Mouse (Mus musculus) liver, embryonic 15.5 days (tissue): Measurements from ENCODE around the gene Lcn2. TPM values are rescaled to one million over a fixed set of nuclear protein-coding genes. Genes with fewer than 3 reads are reported as not detected.
A peak's percentile ranks its signal among the peaks of the same experiment; 100 is the strongest.

Source experiments
- ATAC-seq: fragments of 200-750 bp; cut with Nextera tagmentation; 2 replicates; pipeline ENCODE4 v1.8.0; 2017; ENCODE audit warnings: moderate number of reproducible peaks, mild to moderate bottlenecking, moderate library complexity; ENCODE audit not compliant: insufficient read depth
- H3K27ac ChIP-seq: fragments of 300-500 bp; sonication (generic); replicated peaks from 2 replicates; pipeline ENCODE4 v1.5.1; 2015; ENCODE audit warnings: mild to moderate bottlenecking, inconsistent platforms
- H3K27me3 ChIP-seq: fragments of 300-500 bp; sonication (generic); 2 replicates; pipeline ENCODE4 v1.6.1; 2015; ENCODE audit warnings: mild to moderate bottlenecking, inconsistent platforms
- H3K36me3 ChIP-seq: fragments of 300-500 bp; sonication (generic); replicated peaks from 2 replicates; pipeline ENCODE4 v1.6.1; 2015; ENCODE audit warnings: moderate library complexity, mild to moderate bottlenecking, inconsistent platforms
- H3K4me1 ChIP-seq: fragments of 300-500 bp; sonication (generic); replicated peaks from 2 replicates; pipeline ENCODE4 v1.6.1; 2015; ENCODE audit warnings: inconsistent platforms
- H3K4me2 ChIP-seq: fragments of 300-500 bp; sonication (generic); 2 replicates; pipeline ENCODE4 v1.6.1; 2015; ENCODE audit warnings: moderate library complexity, mild to moderate bottlenecking, inconsistent platforms
- H3K4me3 ChIP-seq: fragments of 300-500 bp; sonication (generic); replicated peaks from 2 replicates; pipeline ENCODE4 v1.5.1; 2015; ENCODE audit warnings: mild to moderate bottlenecking, inconsistent platforms
- H3K9ac ChIP-seq: fragments of 300-500 bp; sonication (generic); 2 replicates; pipeline ENCODE4 v1.6.1; 2015; ENCODE audit warnings: moderate library complexity, mild to moderate bottlenecking, inconsistent platforms
- H3K9me3 ChIP-seq: fragments of 300-500 bp; sonication (generic); replicated peaks from 2 replicates; pipeline ENCODE4 v1.6.1; 2016; ENCODE audit warnings: inconsistent platforms
- WGBS: fragments of 180-500 bp; shearing (Covaris S2); methylation state at CpG from one replicate; pipeline ENCODE4 v1.1.7; 2015; ENCODE audit warnings: mixed read lengths; ENCODE audit not compliant: insufficient replicate concordance; 5-methylcytosine and 5-hydroxymethylcytosine counted together
- polyA plus RNA-seq: library from polyadenylated mRNA; unstranded; fragments of >200 nt; fragmentation: Nextera tagmentation; extraction: Ambion mirVana; gene quantifications from 2 replicates; pipeline ENCODE4 v1.2.1, GENCODE M21; 2015

Gene Lcn2
- polyA plus RNA-seq, 1 experiment from 2014 or later = 185 TPM

DNA sequence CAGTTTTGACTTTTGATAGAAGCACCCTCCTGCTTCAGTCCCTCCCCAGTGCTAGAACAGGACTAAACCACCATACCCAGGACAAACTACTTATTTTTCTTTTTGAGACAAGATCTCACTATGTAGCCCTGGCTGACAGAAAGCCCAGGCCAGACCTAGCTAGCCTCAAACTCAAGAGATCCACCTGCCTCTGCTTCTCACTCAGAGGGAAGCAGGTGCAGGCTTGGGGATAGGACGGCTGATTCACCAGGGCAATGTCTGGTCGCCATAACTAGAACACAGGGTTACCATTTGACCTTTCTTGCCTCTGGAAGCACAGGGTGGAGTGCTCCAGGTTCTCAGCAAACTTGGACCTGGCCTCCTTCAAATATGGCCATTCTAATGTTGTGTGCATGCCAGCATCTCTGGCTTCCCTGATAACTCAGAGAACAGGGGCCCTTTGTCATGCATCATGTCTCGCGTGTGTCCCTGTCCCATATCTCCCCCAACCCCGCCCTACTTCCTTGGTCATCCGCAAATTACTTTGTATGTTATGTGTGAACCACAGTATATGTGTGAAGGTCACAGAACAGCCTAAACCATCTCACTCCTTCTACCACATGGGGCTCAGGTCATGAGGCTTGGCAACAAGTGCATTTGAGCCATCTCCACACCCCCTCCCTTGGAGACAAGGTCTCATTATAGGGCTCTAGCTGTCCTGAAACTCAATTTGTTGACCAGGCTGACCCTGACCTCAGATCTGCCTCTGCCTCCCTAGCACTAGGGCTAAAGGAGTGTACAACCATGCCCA is 24.9 kb upstream of the Lcn2 start:
- Histone ChIP-seq H3K9ac (no peak overlapping the region), H3K27ac (no peak overlapping the region), H3K9me3 (no peaks in the 10 kb centered on the region), H3K27me3 (no peaks in the 10 kb centered on the region), H3K4me3 (no peak overlapping the region), H3K36me3 (peaks cover 40% of the 10 kb centered on the region), H3K4me1 (peaks cover 17% of the 10 kb centered on the region), H3K4me2 (no peak overlapping the region)
- ATAC-seq = no peak
- whole genome bisulfite sequencing = 40% methylated on average over 6 of the region's 6 CpGs

- Histone ChIP-seq H3K4me3 (no peak overlapping the region), H3K27ac (no peak overlapping the region), H3K9ac (no peak overlapping the region), H3K4me1 (peaks cover 16% of the 10 kb centered on the region), H3K4me2 (no peak overlapping the region), H3K36me3 (peaks cover 26% of the 10 kb centered on the region), H3K27me3 (no peaks in the 10 kb centered on the region), H3K9me3 (no peaks in the 10 kb centered on the region)
- ATAC-seq = no peak
- WGBS = 80% methylated on average over 7 of the region's 7 CpGs
Observed at GRCm38 (mm10) chr2:32411407-32411806, 23.4 kb upstream of the Lcn2 start.

DNA sequence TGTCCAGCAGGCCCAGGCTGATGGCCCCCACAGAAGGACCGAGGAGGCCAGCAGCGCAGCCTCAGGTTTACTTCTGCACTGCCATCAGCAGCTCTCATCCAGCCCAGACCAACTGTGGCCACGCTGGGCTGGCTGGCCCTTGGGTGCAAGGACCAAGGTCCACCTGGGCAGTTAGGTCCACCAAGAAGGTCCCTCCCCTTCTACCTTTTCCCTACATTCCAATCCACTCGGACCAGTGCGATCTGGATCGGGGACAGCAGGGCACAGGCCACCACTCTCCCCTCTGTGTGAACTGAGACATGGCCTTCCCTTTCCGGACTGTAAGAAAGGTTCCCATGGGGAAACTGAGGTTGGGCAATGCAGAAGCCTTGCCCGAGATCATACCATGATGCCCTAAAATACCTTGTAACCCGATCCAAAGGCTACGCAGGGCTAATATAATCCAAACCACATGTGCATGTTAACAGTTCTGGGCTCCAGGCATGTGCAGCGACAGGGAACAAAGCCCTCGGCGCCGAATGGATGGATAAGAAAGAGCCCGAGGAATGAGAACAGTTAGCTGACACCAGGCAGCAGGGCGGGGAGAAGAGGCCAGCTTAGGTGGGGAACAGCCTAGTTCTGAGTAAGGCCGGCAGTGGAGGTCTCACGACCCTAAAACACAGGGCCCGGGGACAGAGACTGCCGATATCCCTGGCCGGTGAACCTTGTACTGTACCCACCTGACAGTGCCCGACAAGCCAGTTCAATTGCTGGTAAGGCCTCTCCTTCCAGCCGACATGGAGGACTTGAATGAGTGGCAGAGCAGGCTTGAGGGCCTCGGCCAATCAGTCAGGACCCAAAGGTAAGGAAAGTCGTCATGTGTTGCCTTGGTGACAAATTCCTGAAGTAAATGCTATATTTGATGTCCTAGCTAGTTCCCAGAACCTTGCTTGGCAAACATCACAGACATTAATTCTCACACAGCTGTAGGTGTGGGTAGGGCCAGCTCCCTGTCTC is 20.7 kb upstream of the Lcn2 start:
- Histone ChIP-seq H3K36me3 (peaks cover under 1% of the 10 kb centered on the region; the same call in 1 of the 2 replicates), H3K4me2 (no peak overlapping the region), H3K9ac (no peak overlapping the region), H3K27ac (no peak overlapping the region; the same call in 1 of the 2 replicates), H3K4me3 (no peak overlapping the region), H3K4me1 (peaks cover 16% of the 10 kb centered on the region), H3K9me3 (no peaks in the 10 kb centered on the region), H3K27me3 (no peaks in the 10 kb centered on the region; the same call in 1 of the 2 replicates)
- 63% methylated on average over 25 of the region's 25 CpGs for WGBS
- peak; percentile 77 for ATAC-seq

DNA sequence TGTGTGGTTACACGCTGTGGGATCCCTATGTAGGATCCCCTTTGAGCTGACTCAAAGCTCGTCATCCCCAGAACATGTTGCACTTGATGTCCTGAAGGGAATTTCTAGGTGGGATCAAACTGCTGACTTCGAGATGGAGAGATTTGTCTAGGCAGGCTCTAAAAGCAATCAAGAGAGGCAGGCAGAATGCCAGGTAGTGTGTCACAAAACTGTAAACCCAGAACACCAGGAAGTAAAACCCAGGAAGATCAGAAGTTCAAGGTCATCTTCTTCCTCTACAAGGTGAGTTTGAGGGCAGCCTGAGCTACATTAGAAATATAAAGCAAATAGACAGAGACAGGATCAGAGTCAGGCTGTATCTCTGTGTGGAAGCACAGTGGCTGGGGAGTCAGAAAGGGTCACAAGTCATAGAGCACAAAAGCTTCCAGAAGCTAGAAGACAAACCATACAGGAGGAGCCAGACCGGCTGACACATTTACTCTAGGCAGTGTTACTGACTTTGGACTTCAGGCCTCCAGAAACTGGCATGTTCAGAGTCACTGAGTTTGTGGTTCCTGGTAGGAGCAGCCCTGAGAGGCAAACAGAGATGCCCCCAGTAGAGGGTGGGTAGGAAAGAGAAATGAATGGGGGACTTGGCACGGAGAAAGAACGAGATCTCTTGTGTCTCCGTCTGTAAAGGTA is 19.2 kb upstream of the Lcn2 start:
- Histone ChIP-seq H3K9ac (no peak overlapping the region), H3K36me3 (0 out of 2 replicates have a peak, but pooled peaks cover 4% of the 10 kb centered on the region), H3K9me3 (no peaks in the 10 kb centered on the region), H3K27ac (no peak overlapping the region), H3K4me1 (0 out of 2 replicates have a peak, but pooled peaks cover 6% of the 10 kb centered on the region), H3K4me2 (no peak overlapping the region), H3K27me3 (no peaks in the 10 kb centered on the region; the same call in 1 of the 2 replicates), H3K4me3 (no peak overlapping the region)
- no peak for ATAC-seq
- 67% methylated on average over 7 of the region's 7 CpGs for WGBS

DNA sequence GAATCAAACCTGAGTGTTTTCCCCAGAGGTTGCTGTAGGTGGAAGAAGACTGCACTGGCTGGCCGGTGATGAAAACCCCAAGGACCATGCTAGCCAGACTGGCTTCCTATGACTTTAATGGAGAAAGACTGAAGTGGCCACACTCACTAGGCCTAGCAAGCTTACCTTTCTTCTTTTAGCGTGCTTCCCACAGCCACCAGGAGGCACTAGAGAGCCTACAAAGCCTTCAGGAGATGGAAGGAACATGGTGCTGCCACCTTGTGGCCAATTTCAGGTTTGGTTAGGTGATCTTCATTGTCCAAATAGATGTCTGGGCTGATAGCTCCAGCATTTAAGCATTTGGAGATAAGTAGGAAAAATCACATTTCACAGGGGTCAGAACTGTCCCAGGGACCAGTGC is 16.6 kb upstream of the Lcn2 start:
- WGBS = 7% methylated on average over 2 of the region's 2 CpGs
- no peak overlapping the region for H3K27ac ChIP-seq
- H3K36me3 ChIP-seq = peaks cover 25% of the 10 kb centered on the region
- no peak overlapping the region for H3K9ac ChIP-seq
- no peak overlapping the region for H3K4me3 ChIP-seq
- H3K9me3 ChIP-seq = no peaks in the 10 kb centered on the region
- H3K27me3 ChIP-seq = no peaks in the 10 kb centered on the region; the same call in 1 of the 2 replicates
- H3K4me2 ChIP-seq = no peak overlapping the region
- ATAC-seq = no peak
- H3K4me1 ChIP-seq = peaks cover 13% of the 10 kb centered on the region; the same call in 1 of the 2 replicates

GRCm38 (mm10) chr2:32396695-32397094 is 8.6 kb upstream of the Lcn2 start:
- Histone ChIP-seq H3K27ac (peak overlapping the region; percentile 81; the same call in 1 of the 2 replicates), H3K27me3 (no peaks in the 10 kb centered on the region), H3K9me3 (no peaks in the 10 kb centered on the region), H3K4me1 (peaks cover 45% of the 10 kb centered on the region), H3K4me2 (peak overlapping the region; percentile 98), H3K9ac (peak overlapping the region; percentile 78), H3K4me3 (peak overlapping the region; percentile 89), H3K36me3 (peaks cover 18% of the 10 kb centered on the region)
- under 1% methylated on average over 15 of the region's 15 CpGs for WGBS
- ATAC-seq = 0 out of 2 replicates have a peak, but pooled peaks have one; percentile 3

- H3K4me3 ChIP-seq = peak overlapping the region; percentile 89
- H3K27me3 ChIP-seq = no peaks in the 10 kb centered on the region
- H3K9ac ChIP-seq = peak overlapping the region; percentile 78
- ATAC-seq = peak; percentile 85
- WGBS = under 1% methylated on average over 59 of the region's 59 CpGs
- H3K9me3 ChIP-seq = no peaks in the 10 kb centered on the region
- peak overlapping the region; percentile 98 for H3K4me2 ChIP-seq
- H3K27ac ChIP-seq = peak overlapping the region; percentile 81
- H3K36me3 ChIP-seq = peaks cover 12% of the 10 kb centered on the region; the same call in 1 of the 2 replicates
- H3K4me1 ChIP-seq = peaks cover 45% of the 10 kb centered on the region
Observed at GRCm38 (mm10) chr2:32395946-32396621, 8.0 kb upstream of the Lcn2 start.

DNA sequence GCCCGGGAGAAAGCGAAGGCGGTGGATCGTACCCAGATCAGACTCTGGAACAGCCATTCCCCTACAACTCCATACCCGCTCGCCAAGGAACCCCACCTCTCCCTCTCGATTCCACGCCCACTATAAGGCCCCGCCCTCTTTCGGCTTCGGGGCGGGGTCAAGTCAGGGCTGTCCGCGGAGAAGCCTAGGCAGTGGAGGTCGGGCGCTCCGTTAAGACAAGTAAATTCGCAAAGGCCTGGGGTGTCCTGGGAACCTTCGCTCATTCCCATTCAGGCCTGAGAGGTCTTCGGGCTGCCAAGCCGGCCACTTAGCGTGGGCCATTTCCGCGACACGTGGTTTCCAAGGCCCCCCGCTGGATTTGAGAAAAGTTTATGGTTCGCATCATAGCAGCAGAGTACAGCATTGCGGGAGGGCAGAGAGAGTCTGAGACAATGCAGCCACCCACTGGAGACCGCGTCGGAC is 7.5 kb upstream of the Lcn2 start, which contains the start of gene Ptges2:
TSS of gene Ptges2 (plus strand) at position 413 of the 462 bp plus-strand sequence.
- Histone ChIP-seq H3K27ac (peak within 1 kb of the TSS; percentile 81), H3K36me3 (peaks cover 7% of the 10 kb centered on the region; the same call in 1 of the 2 replicates), H3K4me2 (peak within 1 kb of the TSS; percentile 98), H3K9ac (peak within 1 kb of the TSS; percentile 78), H3K27me3 (no peaks in the 10 kb centered on the region), H3K4me3 (peak within 1 kb of the TSS; percentile 89), H3K9me3 (no peaks in the 10 kb centered on the region), H3K4me1 (peaks cover 45% of the 10 kb centered on the region)
- ATAC-seq = peak; percentile 85
- WGBS = 0% methylated on average over 31 of the region's 31 CpGs

- H3K4me1 ChIP-seq = peaks cover 41% of the 10 kb centered on the region
- H3K4me3 ChIP-seq = peak overlapping the region; percentile 89
- 0 out of 2 replicates have a peak, but pooled peaks cover 2% of the 10 kb centered on the region for H3K36me3 ChIP-seq
- peak overlapping the region; percentile 81 for H3K27ac ChIP-seq
- H3K9ac ChIP-seq = peak overlapping the region; percentile 78
- H3K27me3 ChIP-seq = no peaks in the 10 kb centered on the region
- H3K4me2 ChIP-seq = peak overlapping the region; percentile 98
- WGBS = 1% methylated on average over 8 of the region's 8 CpGs
- ATAC-seq = peak; percentile 17; the same call in 1 of the 2 replicates
- H3K9me3 ChIP-seq = no peaks in the 10 kb centered on the region
Observed at GRCm38 (mm10) chr2:32394973-32395372, 6.9 kb upstream of the Lcn2 start.

DNA sequence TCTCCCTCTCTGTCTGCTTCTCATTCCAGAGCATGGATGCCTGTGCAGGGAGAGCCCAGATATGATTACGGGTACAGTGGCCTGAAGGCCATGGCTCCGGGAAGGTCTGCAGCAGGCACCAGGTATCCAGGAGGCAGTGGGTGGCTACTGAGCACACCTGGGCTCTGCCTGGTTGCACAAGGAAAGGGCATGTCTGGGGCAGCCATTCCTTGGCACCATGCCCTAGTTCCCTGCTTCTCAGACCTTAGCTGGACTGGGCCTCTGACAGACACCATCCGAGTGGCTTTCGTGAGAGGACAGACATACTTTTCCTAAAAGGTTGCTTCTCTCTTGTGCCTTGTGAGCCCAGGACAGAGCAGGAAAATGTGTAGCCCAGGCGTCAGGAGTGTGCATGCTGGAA is 4.0 kb upstream of the Lcn2 start:
- Histone ChIP-seq H3K36me3 (no peaks in the 10 kb centered on the region), H3K9me3 (no peaks in the 10 kb centered on the region), H3K27ac (0 out of 2 replicates have a peak overlapping the region, but pooled peaks have one; percentile 5), H3K4me1 (peaks cover 45% of the 10 kb centered on the region), H3K4me2 (no peak overlapping the region), H3K27me3 (peaks cover 9% of the 10 kb centered on the region; the same call in 1 of the 2 replicates), H3K4me3 (no peak overlapping the region), H3K9ac (no peak overlapping the region)
- ATAC-seq = no peak
- 74% methylated on average over 5 of the region's 5 CpGs for WGBS
